Mouse (Mus musculus): Measurements from ENCODE around the gene Rps3. TPM values are rescaled to one million over a fixed set of nuclear protein-coding genes. Genes with fewer than 3 reads are reported as not detected.
A peak's percentile ranks its signal among the peaks of the same experiment; 100 is the strongest.

The Rps3 gene
- polyA plus RNA-seq, 1 experiment from 2014 or later: 521 TPM

GRCm38 (mm10) chr7:99454044-99454443 is 29.5 kb downstream of the Rps3 start:
- Histone ChIP-seq H3K9me3 (ENCODE audit: control insufficient read depth, low read length) (no peaks in the 10 kb centered on the region), H3K4me3 (replicated peaks; ENCODE audit: low read depth, low read length) (no peak overlapping the region), H3K36me3 (ENCODE audit: control insufficient read depth, insufficient read depth, low read length) (peaks cover 25% of the 10 kb centered on the region), H3K27me3 (ENCODE audit: control insufficient read depth, insufficient read depth, low read length) (no peaks in the 10 kb centered on the region), H3K27ac (replicated peaks; ENCODE audit: low read depth, low read length) (no peak overlapping the region), H3K4me1 (ENCODE audit: control insufficient read depth, insufficient read depth, low read length) (0 out of 2 replicates have a peak, but pooled peaks cover 7% of the 10 kb centered on the region), H3K4me2 (ENCODE audit: low read length) (no peak overlapping the region), H3K9ac (replicated peaks; ENCODE audit: low read length) (no peak overlapping the region)
- 83% methylated on average over 4 of the region's 4 CpGs for WGBS
- no peak for DNase-seq
- no peak for ATAC-seq (ENCODE audit: low FRiP score, low TSS enrichment)

DNA sequence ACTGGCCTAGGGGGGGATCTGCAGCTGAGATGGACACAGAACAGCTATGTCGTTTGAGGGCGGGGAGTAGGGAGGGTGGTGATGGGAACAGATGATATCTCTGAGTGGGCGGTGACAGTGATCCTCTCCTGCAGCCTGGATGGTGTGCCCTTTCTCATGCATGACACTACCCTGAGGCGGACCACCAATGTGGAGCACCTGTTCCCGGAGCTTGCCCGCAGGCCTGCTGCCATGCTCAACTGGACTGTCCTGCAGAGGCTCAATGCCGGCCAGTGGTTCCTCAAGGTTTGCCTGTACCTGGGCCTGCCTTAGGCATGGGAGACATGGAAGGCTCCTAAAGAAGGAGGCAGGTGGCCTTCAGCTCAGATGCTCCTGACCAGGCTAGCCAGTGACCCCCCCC is 30.7 kb downstream of the Rps3 start:
- no peak for DNase-seq
- no peak for ATAC-seq (ENCODE audit: low FRiP score, low TSS enrichment)
- Histone ChIP-seq H3K27me3 (ENCODE audit: control insufficient read depth, insufficient read depth, low read length) (no peaks in the 10 kb centered on the region), H3K27ac (replicated peaks; ENCODE audit: low read depth, low read length) (no peak overlapping the region), H3K9ac (replicated peaks; ENCODE audit: low read length) (no peak overlapping the region), H3K4me1 (ENCODE audit: control insufficient read depth, insufficient read depth, low read length) (0 out of 2 replicates have a peak, but pooled peaks cover 10% of the 10 kb centered on the region), H3K9me3 (ENCODE audit: control insufficient read depth, low read length) (no peaks in the 10 kb centered on the region), H3K4me3 (replicated peaks; ENCODE audit: low read depth, low read length) (no peak overlapping the region), H3K36me3 (ENCODE audit: control insufficient read depth, insufficient read depth, low read length) (peaks cover 19% of the 10 kb centered on the region), H3K4me2 (ENCODE audit: low read length) (no peak overlapping the region)
- WGBS: 80% methylated on average over 7 of the region's 7 CpGs

DNA sequence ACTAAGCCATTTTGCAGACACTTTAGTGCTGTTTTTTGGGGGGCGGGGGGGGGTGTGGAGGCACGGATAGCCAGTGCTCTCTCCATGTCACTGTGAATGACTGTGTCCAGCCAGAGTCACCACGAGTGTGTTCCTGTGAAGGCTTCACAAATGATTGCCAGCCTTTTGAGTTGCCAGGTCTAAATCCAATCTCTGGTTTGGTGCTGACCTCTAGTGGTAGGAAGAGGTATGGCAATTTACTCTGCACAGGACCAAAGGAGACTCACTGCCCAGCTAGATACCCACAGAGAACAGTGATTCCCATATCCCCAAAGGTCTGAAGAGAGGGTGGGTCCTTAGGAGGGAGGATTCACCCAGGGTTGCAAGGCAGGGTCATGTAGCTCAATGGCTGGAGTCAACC is 32.8 kb downstream of the Rps3 start:
- H3K27me3 ChIP-seq (ENCODE audit: control insufficient read depth, insufficient read depth, low read length): no peaks in the 10 kb centered on the region
- peaks cover 6% of the 10 kb centered on the region; the same call in 1 of the 2 replicates for H3K36me3 ChIP-seq (ENCODE audit: control insufficient read depth, insufficient read depth, low read length)
- H3K4me3 ChIP-seq (replicated peaks; ENCODE audit: low read depth, low read length): no peak overlapping the region
- no peaks in the 10 kb centered on the region for H3K9me3 ChIP-seq (ENCODE audit: control insufficient read depth, low read length)
- peaks cover 11% of the 10 kb centered on the region; the same call in 1 of the 2 replicates for H3K4me1 ChIP-seq (ENCODE audit: control insufficient read depth, insufficient read depth, low read length)
- WGBS: 1% methylated on average over 3 of the region's 3 CpGs
- ATAC-seq (ENCODE audit: low FRiP score, low TSS enrichment) (peak; percentile 18; the same call in 1 of the 2 replicates), DNase-seq (peak; percentile 92)
- no peak overlapping the region for H3K9ac ChIP-seq (replicated peaks; ENCODE audit: low read length)
- 0 out of 2 replicates have a peak overlapping the region, but pooled peaks have one; percentile 15 for H3K27ac ChIP-seq (replicated peaks; ENCODE audit: low read depth, low read length)
- no peak overlapping the region for H3K4me2 ChIP-seq (ENCODE audit: low read length)

DNA sequence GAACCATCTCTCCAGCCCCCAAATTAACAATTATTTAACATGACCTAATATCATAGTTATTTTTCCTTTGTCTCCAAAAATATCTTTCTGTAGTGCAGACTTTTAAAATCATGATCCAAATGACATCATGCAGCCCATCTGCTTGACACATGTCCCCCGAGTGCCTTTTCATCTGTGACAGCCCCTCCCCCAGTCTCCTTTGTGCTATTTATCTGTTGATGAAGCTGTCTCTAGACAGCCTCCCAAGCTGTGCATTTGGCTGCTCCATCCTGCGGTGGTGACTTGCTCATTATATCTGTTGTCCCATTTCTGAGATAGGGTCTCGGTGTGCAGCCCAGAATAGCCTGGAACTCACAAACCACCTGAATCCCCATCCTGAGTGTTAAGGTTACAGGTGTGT is 33.8 kb downstream of the Rps3 start:
- H3K36me3 ChIP-seq (ENCODE audit: control insufficient read depth, insufficient read depth, low read length): peaks cover 4% of the 10 kb centered on the region; the same call in 1 of the 2 replicates
- peaks cover 15% of the 10 kb centered on the region; the same call in 1 of the 2 replicates for H3K4me1 ChIP-seq (ENCODE audit: control insufficient read depth, insufficient read depth, low read length)
- DNase-seq (peak; percentile 61), ATAC-seq (ENCODE audit: low FRiP score, low TSS enrichment) (no peak)
- H3K9ac ChIP-seq (replicated peaks; ENCODE audit: low read length): no peak overlapping the region
- peak overlapping the region; percentile 37; the same call in 1 of the 2 replicates for H3K27ac ChIP-seq (replicated peaks; ENCODE audit: low read depth, low read length)
- no peaks in the 10 kb centered on the region for H3K27me3 ChIP-seq (ENCODE audit: control insufficient read depth, insufficient read depth, low read length)
- H3K9me3 ChIP-seq (ENCODE audit: control insufficient read depth, low read length): no peaks in the 10 kb centered on the region
- no peak overlapping the region for H3K4me2 ChIP-seq (ENCODE audit: low read length)
- WGBS: 15% methylated on average over 3 of the region's 3 CpGs
- H3K4me3 ChIP-seq (replicated peaks; ENCODE audit: low read depth, low read length): no peak overlapping the region

GRCm38 (mm10) chr7:99449063-99449462 is 34.5 kb downstream of the Rps3 start:
- Histone ChIP-seq H3K9ac (replicated peaks; ENCODE audit: low read length) (no peak overlapping the region), H3K4me2 (ENCODE audit: low read length) (no peak overlapping the region), H3K27me3 (ENCODE audit: control insufficient read depth, insufficient read depth, low read length) (no peaks in the 10 kb centered on the region), H3K9me3 (ENCODE audit: control insufficient read depth, low read length) (no peaks in the 10 kb centered on the region), H3K27ac (replicated peaks; ENCODE audit: low read depth, low read length) (peak overlapping the region; percentile 16; the same call in 1 of the 2 replicates), H3K36me3 (ENCODE audit: control insufficient read depth, insufficient read depth, low read length) (peaks cover 7% of the 10 kb centered on the region; the same call in 1 of the 2 replicates), H3K4me1 (ENCODE audit: control insufficient read depth, insufficient read depth, low read length) (peaks cover 15% of the 10 kb centered on the region; the same call in 1 of the 2 replicates), H3K4me3 (replicated peaks; ENCODE audit: low read depth, low read length) (no peak overlapping the region)
- no peak for DNase-seq
- 41% methylated on average over 8 of the region's 8 CpGs for WGBS
- ATAC-seq (ENCODE audit: low FRiP score, low TSS enrichment): no peak

GRCm38 (mm10) chr7:99448619-99449018 is 34.9 kb downstream of the Rps3 start:
- DNase-seq: no peak
- Histone ChIP-seq H3K36me3 (ENCODE audit: control insufficient read depth, insufficient read depth, low read length) (peaks cover 7% of the 10 kb centered on the region; the same call in 1 of the 2 replicates), H3K27me3 (ENCODE audit: control insufficient read depth, insufficient read depth, low read length) (no peaks in the 10 kb centered on the region), H3K9ac (replicated peaks; ENCODE audit: low read length) (no peak overlapping the region), H3K27ac (replicated peaks; ENCODE audit: low read depth, low read length) (peak overlapping the region; percentile 16; the same call in 1 of the 2 replicates), H3K4me1 (ENCODE audit: control insufficient read depth, insufficient read depth, low read length) (peaks cover 15% of the 10 kb centered on the region; the same call in 1 of the 2 replicates), H3K9me3 (ENCODE audit: control insufficient read depth, low read length) (no peaks in the 10 kb centered on the region), H3K4me3 (replicated peaks; ENCODE audit: low read depth, low read length) (no peak overlapping the region), H3K4me2 (ENCODE audit: low read length) (no peak overlapping the region)
- no peak for ATAC-seq (ENCODE audit: low FRiP score, low TSS enrichment)
- WGBS: 67% methylated on average over 5 of the region's 5 CpGs

- no peak for ATAC-seq (ENCODE audit: low FRiP score, low TSS enrichment)
- Histone ChIP-seq H3K27me3 (ENCODE audit: control insufficient read depth, insufficient read depth, low read length) (no peaks in the 10 kb centered on the region), H3K4me1 (ENCODE audit: control insufficient read depth, insufficient read depth, low read length) (peaks cover 15% of the 10 kb centered on the region; the same call in 1 of the 2 replicates), H3K4me2 (ENCODE audit: low read length) (no peak overlapping the region), H3K27ac (replicated peaks; ENCODE audit: low read depth, low read length) (no peak overlapping the region), H3K36me3 (ENCODE audit: control insufficient read depth, insufficient read depth, low read length) (peaks cover 10% of the 10 kb centered on the region), H3K9ac (replicated peaks; ENCODE audit: low read length) (no peak overlapping the region), H3K9me3 (ENCODE audit: control insufficient read depth, low read length) (no peaks in the 10 kb centered on the region), H3K4me3 (replicated peaks; ENCODE audit: low read depth, low read length) (no peak overlapping the region)
- whole genome bisulfite sequencing: 43% methylated on average over 5 of the region's 5 CpGs
- no peak for DNase-seq
Observed at GRCm38 (mm10) chr7:99447323-99447722, 36.2 kb downstream of the Rps3 start.

DNA sequence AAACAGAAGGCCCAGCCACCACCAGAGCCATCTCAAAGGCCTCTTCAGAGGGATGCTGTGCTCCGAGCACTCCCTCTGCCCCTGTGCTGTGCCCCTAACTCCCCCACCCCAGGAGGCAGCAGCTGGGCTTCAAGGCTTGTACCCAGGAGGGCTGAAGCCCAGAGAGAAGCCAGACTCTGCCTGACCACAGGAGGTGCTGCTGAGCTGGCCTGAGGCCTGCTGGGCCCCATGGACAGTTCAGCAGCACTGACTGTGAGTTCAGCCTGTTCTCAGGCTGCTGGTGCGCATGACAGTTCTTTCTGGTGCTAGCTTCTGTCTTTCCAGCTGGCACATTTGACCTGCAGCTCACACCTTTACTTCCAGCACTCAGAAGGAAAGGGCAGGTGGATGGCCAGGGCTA is 37.7 kb downstream of the Rps3 start:
- DNase-seq (no peak), ATAC-seq (ENCODE audit: low FRiP score, low TSS enrichment) (no peak)
- Histone ChIP-seq H3K36me3 (ENCODE audit: control insufficient read depth, insufficient read depth, low read length) (peaks cover 20% of the 10 kb centered on the region), H3K27ac (replicated peaks; ENCODE audit: low read depth, low read length) (no peak overlapping the region), H3K4me1 (ENCODE audit: control insufficient read depth, insufficient read depth, low read length) (peaks cover 23% of the 10 kb centered on the region; the same call in 1 of the 2 replicates), H3K9me3 (ENCODE audit: control insufficient read depth, low read length) (no peaks in the 10 kb centered on the region), H3K4me2 (ENCODE audit: low read length) (no peak overlapping the region), H3K27me3 (ENCODE audit: control insufficient read depth, insufficient read depth, low read length) (no peaks in the 10 kb centered on the region), H3K4me3 (replicated peaks; ENCODE audit: low read depth, low read length) (no peak overlapping the region), H3K9ac (replicated peaks; ENCODE audit: low read length) (no peak overlapping the region)
- WGBS: 58% methylated on average over 2 of the region's 2 CpGs

- Histone ChIP-seq H3K9ac (replicated peaks; ENCODE audit: low read length) (no peak overlapping the region), H3K9me3 (ENCODE audit: control insufficient read depth, low read length) (no peaks in the 10 kb centered on the region), H3K36me3 (ENCODE audit: control insufficient read depth, insufficient read depth, low read length) (peaks cover 23% of the 10 kb centered on the region), H3K4me2 (ENCODE audit: low read length) (no peak overlapping the region), H3K27me3 (ENCODE audit: control insufficient read depth, insufficient read depth, low read length) (no peaks in the 10 kb centered on the region), H3K27ac (replicated peaks; ENCODE audit: low read depth, low read length) (no peak overlapping the region), H3K4me3 (replicated peaks; ENCODE audit: low read depth, low read length) (no peak overlapping the region), H3K4me1 (ENCODE audit: control insufficient read depth, insufficient read depth, low read length) (peaks cover 15% of the 10 kb centered on the region; the same call in 1 of the 2 replicates)
- DNase-seq (no peak), ATAC-seq (ENCODE audit: low FRiP score, low TSS enrichment) (no peak)
- 69% methylated on average over 6 of the region's 6 CpGs for WGBS
Observed at GRCm38 (mm10) chr7:99444012-99444411, 39.5 kb downstream of the Rps3 start.

Data from midbrain, embryonic 14.5 days (tissue).